Mouse (Mus musculus) granulocyte monocyte progenitor cell, adult 5-6 weeks (primary cell): ENCODE measurements around the gene Etv6. TPM values are rescaled to one million over a fixed set of nuclear protein-coding genes. Genes with fewer than 3 reads are reported as not detected.
A peak's percentile ranks its signal among the peaks of the same experiment; 100 is the strongest.

ENCODE experiments used
- ATAC-seq: replicated peaks from 2 replicates; pipeline ENCODE4 v1.8.0; 2016; ENCODE audit warnings: mild to moderate bottlenecking, moderate TSS enrichment, inconsistent platforms; ENCODE audit not compliant: poor library complexity, severe bottlenecking
- total RNA-seq, 2 experiments: library from RNA; stranded (forward) in 1 of 2; stranded (reverse) in 1 of 2; fragments of 200-712, 200-1000 nt in 1 of 2; fragments of >200 nt in 1 of 2; fragmentation: Nextera tagmentation in 1 of 2; gene quantifications; 2 replicates each; pipeline ENCODE4 v1.2.3; 2014 to 2017

The Etv6 gene
- total RNA-seq, 2 experiments from 2014 or later: 83.9 to 100 TPM

DNA sequence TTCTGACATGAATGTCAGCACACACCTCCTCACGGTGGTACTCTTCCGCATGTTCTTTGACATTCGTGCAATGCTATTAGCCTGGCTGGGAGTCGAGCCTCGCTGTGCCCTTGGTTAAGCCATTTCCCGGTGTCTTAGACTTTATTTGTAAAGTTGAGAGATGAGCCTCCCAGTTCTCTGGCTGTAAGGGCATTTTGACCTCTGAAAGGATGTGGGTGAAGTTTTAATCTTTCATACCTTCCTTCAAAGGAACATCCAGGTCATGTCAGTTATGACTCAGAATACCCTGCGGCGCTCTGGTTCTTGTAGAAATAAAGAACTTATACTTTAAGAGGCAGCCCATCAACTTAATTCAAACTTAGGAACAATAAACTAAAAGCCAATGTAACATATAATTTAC is 32.0 kb downstream of the Etv6 start:
- no peak for ATAC-seq

DNA sequence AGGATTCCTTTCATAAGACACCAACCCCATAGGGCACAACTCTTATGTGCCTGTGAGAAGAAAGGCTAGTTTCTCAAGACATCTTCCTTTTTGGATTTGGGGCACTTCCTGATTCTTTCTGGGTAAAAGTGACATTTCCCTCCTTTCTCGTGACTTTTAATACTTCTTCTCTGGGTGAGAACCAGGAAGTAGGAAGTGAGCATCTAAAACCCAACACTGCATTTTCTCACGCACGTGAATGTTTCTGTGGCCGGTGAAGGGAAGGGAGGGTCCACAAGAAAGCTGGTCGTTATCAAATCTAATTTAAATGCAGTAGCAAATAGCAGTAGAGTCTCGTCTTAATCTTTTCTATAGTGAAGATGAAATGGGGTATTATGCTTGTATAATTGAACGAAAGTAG is 36.9 kb downstream of the Etv6 start:
- peak; percentile 60 for ATAC-seq

DNA sequence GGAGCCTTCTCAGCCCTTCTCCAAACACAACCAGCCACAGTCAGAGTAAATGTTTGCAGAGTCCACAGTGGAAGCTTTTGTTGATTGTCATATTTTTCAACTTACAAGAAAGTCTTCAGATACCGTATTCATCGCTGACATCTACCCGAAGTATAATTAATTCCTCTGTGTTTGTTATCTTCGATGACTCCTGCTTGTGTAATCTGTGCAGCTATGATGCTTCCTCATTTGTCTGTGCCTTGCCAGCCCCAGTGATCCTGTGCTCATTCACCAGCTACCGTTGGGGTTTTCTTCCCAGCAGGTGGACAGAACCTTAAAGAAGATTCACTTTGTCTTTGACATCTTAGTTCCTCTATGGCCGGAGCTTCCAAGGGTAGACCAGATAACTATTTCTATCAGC is 37.4 kb downstream of the Etv6 start:
- peak; percentile 84 for ATAC-seq

DNA sequence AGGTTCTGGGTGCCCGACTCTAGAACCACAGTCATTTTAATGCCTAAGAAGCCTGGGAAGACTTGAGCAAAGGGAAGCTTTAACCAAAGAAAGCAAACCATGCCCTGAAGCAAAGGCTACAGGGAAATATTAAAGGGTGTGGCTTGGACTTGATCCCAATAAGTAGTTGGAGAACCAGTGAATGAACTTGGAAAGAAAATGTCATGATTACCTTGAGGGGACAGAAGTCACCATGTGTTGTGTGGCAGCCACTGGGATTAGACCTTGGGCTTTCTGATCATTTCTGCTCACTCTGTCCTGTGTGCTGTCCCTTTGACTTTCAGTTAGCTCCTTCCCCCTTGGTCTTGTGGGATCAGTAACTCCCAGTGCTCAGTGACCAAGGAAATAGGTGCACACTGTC is 38.9 kb downstream of the Etv6 start:
- ATAC-seq: no peak

DNA sequence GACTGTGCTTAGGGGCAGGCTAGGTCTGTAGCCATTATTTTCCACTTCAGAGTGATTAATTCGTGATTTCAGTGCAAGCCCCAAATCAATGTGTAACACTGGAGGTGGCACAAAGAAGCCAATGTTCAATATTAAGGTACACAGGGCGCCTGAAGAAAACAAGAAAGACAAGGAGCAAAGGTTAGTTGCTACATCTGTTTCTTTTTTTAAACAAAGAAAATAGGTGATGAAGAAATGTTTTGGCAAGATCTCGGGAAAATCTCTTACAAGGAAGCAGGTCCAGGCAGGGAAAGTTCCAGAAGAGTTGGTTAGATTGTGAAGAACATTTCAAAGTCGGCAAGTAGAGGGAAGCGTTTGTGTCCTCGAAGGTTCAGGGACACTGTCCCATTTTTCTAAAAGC is 39.5 kb downstream of the Etv6 start:
- no peak for ATAC-seq

DNA sequence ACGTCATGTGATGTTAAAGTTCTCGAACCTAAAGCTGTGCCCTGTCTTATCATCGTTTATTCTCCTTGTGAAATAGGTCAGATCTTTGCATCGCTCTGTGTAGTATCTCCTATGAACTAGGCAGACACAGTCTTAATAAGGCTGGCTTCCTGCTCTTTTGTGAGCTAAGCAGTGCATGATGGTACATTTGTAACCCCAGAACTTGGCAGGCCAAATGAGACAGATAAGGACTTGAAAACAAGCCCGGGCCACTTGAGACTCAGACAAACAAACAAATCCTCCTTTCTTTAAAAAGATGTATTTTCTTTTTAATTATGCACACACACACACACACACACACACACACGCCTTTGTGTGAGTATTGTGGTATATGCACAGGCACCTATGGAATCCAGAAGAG is 42.5 kb downstream of the Etv6 start:
- no peak for ATAC-seq

DNA sequence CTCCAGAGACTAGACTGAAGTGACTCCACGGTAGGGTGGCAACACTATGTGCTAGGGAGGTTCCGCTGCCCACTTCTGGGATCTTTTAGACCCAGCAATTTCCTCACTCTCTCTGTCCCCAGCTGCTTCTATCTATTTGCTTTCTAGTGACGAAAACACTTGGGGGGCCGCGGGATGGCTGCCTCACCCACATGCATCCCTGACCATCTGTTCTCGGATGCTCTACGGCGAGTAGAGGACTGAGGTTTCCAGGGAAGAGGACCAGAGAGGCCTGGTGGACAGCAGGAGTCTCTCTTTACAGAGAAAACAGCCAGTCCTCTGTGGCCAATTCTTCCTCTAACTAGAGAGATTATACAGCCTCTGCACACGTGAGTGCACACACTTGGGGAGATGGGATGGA is 43.6 kb downstream of the Etv6 start:
- ATAC-seq: no peak

DNA sequence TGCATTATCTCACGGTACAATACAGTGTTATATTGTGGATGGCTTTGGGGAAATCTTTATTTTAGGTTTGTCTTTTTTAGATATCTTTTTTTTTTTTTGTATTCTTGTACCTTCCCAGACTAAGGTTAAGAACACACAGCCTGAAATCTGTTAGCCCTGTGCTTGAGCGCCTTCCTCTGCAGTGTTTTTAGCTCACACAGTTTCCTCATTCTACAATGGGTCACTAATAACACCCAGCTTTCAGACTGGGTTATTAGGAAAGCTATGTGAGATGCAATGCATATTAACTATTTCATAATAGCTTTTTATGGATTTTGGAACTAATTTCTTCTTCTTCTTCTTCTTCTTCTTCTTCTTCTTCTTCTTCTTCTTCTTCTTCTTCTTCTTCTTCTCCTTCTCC is 44.1 kb downstream of the Etv6 start:
- peak; percentile 65; the same call in 1 of the 2 replicates for ATAC-seq

DNA sequence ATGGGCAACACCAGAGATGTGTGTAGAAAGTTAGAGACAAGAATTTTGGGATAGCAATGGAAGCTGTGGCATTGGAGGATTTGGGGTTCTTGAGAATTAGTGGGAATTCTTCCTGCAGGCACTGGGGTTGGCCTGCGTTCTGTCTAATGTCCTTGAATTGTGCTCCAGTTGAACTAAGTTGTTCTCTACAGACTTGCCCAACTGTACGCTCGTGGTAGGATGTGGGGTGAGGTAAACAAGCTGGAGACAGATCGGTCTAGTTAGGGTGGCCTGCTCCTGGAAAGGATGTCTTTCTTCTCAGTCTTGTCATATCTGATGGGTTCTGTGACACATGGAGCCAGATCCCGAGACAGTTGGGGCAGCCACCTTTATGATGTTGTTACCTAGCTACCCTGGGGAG is 45.4 kb downstream of the Etv6 start:
- no peak for ATAC-seq

DNA sequence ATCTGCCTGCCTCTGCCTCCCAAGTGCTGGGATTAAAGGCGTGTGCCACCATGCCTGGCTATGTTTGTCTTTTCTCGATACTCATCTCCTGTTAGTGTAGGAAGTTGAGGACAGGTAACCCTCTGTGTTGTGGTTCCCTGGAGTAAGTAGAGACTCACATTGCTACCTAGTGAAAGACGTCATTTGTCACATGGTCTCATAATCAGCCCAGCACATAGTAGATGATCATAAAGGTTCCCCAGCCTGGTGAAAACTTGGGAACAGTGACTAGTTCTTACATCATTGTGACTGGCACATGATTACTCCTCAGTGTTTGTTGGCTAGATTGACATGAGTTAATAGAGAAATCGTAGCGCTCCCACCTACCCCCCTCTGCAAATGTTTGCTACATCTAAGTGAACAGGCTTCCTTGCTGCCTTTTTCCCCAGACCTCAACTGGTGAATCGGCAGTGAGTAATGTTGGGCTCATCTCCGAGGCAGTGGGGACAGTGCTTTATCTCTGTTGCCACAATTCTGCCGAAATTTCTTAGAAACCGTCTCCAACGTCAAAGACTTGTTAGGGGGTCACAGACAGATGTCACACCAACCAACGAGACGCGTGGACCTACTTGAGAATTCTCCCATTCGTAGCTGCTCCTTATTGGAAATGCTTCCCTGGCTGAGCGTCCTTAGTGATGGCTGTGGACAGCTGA is 46.9 kb downstream of the Etv6 start:
- ATAC-seq: no peak

DNA sequence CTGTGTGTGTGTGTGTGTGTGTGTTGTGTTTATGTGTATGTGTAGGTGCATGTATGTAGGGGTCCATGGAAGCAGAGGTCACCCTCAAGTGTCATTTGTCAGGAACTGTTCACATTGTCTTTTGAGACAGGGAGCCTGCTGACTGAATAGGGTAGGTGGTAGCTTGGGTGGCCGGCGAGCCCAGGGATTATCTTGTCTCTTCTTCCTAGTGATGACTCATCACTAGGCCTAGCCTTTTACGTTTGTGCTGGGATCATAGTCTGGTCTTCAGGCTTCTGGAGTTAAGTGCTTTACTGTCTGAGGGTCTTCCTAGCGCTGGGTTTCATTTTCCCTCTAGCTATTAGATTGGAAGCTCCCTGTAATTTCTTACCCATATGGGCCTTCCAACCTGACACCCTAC is 47.9 kb downstream of the Etv6 start:
- no peak for ATAC-seq

DNA sequence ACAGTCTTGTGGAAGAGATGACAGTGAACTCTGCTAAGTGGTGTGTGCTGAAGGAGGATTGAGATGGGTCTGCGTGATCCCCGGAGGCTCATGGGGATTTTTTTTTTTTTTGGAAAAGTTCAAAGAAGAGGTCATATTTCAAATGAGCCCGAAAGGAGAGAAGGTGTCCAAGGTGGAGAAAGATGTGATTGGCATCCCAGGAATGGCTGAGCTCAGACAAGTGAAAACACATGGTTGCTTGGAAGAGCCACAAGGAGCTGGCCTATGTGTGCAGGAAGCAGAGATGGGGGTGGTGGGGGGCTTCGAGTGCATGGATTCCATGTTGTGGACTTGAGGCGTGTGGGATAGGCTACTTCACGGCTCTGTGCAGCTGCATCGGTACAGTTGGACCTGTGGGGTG is 50.9 kb downstream of the Etv6 start:
- ATAC-seq: no peak

DNA sequence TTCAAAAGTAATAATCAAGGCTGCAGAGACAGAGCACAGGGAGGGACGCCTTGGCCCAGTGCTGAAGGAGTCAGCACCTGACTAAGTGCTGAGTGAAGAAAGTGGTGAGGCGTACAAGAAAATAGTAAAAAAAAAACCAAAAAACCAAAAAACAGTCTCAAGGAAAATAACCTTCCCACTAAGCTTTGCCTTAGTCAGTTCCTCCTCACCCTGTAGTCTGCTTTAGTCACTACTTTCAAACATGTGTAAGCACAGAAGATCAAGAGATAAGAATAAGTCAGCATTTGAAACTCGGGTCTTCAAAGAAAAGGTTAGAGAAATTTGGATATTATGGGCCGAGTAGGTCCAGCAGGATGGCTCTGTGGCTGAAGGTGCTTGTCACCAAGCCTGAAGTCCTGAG is 52.2 kb downstream of the Etv6 start:
- no peak for ATAC-seq

DNA sequence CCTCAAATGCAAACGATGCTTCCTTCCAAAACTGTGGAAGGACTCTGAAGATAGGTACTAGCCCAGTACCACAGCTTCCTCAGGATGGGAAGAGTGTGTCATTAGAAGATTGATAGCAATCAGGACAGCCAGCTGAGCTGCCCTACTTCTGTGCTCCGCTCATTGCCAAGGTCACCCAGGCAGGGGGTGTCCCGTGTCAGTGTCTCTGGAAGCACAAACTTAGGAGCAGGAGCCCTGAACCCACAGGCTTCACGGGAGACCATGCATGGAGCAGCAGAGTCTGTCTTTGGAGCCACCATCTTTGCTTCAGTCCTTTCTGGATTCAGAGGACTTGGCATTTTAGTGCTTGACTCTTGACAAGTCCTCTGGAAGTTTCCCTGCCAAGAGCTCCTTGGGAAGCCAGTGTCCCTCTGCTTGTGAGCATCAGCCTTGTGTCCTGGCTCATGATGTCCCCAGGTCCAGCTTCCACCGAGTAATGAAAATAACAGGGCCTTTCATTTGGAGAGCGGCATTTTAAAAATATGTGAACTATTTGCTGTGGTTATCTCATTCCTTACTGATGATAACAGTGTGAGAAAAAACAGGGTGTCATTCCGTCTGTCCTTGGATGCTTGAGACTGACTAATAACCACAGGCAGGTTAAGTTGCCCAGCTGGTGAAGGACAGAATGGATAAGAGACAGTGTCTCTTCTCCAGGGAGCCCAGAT is 54.3 kb downstream of the Etv6 start:
- no peak for ATAC-seq

DNA sequence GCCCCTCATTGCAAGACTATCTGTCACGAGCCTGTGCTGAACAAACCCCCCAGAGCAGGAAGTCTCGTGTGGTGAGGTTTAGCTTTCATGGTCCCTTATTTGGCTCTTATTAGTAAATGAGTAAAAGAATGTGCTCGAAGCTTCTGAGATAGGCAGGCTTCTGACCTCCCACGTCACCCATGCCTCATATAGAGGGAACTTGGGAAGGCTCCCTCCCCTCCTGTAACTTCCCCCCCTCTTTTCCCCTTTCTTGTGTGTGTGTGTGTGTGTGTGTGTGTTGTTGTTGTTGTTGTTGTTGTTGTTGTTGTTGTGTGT is 54.8 kb downstream of the Etv6 start:
- peak; percentile 28 for ATAC-seq

DNA sequence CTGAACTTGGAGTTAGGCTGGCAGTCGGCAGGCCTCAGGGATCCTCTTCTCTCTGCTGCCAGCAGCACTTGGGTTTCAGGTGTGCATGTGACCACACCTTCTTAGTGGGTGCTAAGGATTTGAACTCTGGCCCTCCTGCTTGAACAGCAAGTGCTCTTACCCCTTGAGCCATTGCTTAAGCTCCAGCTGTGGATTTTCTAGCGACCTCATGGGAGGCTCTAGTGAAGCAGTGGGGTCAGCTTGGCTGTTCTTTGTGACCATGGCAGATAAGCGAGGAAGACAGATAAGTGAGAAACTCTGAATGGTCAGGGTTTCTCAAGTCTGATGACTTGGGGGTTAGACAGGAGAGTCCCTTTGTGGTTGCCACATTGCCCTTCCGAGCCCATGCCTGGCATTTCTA is 55.4 kb downstream of the Etv6 start:
- ATAC-seq: no peak

DNA sequence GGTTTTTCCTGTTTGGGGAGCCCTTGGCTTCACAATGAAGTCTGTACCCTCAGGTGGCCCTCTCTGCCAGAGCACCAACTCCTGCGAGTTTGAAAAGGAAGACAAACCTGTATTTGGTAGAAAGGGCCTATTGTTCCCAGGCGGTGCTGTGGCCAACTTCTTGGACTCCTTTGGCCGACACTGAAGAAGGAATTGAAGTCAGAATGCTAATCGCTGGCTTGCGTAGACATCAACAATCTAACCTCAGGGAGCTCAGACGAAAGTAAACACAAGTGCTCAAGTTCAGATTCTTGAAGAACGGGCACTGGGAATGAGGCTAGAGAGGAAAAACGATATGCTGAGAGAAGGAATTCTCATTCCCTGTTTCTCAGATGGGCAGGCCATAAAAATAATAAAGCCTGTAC is 55.9 kb downstream of the Etv6 start:
- ATAC-seq: no peak

DNA sequence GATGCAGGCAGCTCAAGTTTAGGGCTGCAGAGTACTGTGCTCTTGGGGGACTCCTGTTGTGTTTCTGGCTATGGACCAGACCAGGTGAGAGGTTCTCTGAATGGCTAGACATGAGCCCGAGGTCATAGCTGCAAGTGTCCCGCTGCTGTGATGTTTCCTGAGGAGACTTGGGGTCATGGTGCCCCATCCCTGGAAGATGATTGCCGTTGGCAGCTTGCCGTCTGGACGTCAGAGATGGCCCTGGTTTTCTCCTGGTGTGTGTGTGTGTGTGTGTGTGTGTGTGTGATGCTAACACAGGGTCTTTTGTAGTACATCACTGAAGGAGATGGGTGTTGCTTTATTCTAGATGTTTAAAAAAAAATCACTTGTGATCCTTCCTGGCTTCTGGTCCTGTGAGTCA is 58.6 kb downstream of the Etv6 start:
- ATAC-seq: no peak

DNA sequence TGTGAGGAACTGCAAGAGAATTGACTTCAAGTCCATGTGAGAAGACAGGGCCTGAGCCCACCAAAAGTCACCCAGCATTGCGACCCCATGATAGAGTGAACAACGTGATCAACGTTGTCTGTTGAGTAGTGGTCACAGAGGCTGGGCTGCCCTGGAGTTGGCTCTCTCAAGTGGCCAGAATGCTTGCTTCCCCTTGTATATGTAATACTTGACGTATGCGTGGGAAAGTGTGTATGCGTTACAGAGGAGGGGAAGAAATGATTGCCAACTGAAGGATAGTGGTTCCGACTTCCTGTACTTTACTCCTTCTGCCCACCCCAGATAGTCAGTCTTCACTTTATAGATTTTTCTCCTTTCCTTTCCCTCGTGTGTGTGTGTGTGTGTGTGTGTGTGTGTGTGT is 59.1 kb downstream of the Etv6 start:
- peak; percentile 59 for ATAC-seq

DNA sequence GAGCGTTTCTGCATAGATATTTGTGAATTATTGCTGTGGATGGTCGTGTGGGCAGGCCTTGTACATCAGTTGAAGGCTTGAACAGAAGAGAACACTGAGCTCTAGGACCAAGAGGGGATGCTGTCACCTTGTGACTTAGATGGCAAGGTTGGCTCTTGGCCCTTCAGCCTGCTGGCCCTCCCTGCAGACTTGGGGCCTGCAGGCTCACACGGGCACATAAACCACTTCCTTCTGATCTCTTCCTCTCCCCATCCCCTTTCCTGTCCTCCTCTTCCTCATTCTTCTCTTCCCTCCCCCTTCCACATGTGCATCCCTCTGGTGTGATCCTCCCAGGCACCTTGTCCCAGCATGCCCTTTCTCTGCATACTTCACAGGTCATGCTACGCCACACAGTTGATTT is 60.1 kb downstream of the Etv6 start:
- ATAC-seq: peak; percentile 47

DNA sequence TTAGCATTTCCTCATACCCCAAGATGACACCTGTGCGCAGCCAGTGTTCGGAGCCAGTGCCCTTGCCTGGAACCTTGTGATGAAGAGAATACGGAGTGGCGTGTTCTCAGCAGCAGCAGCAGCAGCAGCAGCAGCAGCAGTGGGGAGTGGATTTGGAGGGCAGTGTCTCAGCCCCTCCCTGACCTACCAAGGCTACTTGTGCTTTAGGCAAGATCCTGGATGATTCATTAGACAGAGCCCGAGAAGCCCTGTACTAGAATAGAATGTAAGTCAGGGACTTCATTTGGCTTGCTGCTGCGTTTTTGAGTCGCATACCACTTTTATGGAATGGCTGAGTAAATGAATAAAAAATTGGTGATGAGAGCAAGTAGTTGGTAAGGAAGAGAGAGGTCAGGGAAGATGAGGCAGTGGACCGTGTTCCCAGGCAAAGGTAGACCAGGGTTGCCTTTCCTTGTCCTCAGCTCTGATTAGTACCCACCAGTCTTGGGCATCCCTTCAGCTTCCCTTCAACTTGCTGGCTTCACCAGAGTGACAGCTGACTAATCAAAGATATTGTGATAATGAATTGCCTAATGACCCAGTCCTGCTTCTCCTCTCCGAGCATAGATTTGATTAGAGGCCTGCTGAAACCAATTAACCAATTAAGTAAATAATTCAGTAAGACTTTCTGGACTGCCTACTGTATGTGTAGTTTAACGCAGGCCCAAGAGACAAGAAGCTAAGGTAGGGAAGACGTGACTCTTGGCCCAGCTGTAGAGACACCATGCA is 64.7 kb downstream of the Etv6 start:
- no peak for ATAC-seq

DNA sequence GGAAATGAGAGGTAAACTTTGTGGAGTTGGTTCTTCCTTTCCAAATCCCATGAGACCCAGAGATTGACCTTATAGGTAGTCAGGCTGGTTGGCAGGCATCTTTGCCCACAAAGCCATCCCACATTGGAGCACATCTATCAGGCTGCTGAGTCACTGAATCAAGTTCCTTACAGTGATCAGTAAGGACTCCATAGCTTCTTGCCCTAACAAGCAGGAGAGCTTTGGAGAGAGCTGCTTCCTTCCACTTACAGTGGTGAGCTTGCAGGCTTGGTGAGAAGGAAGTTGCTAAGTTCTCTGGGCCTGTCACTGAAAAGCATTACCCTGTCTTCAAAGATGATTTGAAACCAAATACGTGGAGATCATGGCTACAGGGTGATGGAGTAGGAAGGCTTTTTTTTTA is 66.9 kb downstream of the Etv6 start:
- peak; percentile 42 for ATAC-seq
